Mouse (Mus musculus) neutrophil, adult 5-6 weeks (primary cell): ENCODE measurements around the gene Dchs1. TPM values are rescaled to one million over a fixed set of nuclear protein-coding genes. Genes with fewer than 3 reads are reported as not detected.
A peak's percentile ranks its signal among the peaks of the same experiment; 100 is the strongest.

Source experiments
- ATAC-seq: fragments of 151-379, 151-347 bp; 2 replicates; pipeline ENCODE4 v1.8.0; 2017; ENCODE audit warnings: mild to moderate bottlenecking, moderate TSS enrichment; ENCODE audit not compliant: insufficient number of reproducible peaks, poor library complexity, low FRiP score, severe bottlenecking; ENCODE audit errors: extremely low read depth
- total RNA-seq: library from RNA; stranded (forward); fragments of 200-1000 nt; gene quantifications from 2 replicates; pipeline ENCODE4 v1.2.3, GENCODE M21; 2017

Dchs1 gene
- total RNA-seq, 1 experiment from 2014 or later: not detected

- ATAC-seq: no peak
These were observed 3.7 kb upstream of the Dchs1 start for GRCm38 (mm10) chr7:105791147-105791546.

- no peak for ATAC-seq
These were observed 759 bp downstream of the Dchs1 start for GRCm38 (mm10) chr7:105786506-105787284.

GRCm38 (mm10) chr7:105784556-105784955 lies 2.9 kb downstream of the Dchs1 start:
- ATAC-seq: no peak

DNA sequence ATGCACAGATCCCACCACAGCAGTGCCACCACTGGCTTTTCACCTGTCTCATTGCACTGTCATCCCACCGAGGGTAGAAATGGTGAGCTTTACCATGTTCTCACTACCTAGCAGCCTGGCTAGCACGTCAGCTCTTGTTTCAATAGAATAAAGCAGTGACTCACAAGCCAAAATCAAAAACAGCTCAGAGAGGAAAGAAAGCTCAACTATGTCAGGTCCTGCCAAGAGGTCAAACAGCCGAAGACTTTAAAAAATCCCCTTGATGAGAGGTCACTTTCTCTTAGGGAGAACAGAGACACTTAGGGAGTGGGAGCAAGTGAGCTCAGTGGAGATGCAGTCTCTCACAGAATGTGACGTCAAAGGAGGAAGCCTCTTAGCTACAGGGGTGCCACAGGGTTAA lies 3.6 kb downstream of the Dchs1 start:
- ATAC-seq: no peak

DNA sequence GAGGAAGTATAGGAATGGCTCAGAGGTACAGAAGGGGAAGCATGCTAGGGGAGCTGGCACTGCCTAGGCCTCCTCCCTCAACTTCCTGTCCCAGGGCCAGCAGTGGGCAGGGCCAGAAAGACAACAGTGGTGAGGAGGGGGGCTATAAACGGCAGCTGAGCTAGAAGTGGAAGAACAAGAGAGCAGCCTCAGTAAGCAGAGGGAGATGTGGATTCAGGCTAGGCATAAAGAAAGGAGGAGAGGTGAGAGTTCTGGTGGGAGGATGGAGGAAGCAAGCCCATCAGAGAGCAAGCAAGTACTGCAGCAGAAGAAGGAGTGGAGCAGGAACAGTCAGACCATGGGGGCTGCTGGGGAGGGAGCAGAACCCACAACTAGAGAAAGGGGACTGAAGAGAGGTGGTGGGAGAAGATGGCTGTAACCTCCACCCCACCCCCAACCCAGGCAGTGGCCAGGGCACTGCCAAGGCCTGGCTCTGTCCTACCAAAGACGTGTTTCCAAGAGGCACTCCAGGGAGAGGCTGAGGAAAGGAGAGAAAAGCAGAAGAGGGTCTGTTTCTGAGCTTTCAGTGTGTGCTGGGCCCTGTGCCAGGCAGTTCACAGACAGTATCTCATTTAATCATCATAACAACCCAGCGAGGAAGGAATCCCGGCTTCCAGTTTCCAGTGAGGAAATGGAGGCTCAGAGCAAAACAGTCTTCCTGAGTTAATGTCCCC lies 8.7 kb downstream of the Dchs1 start:
- peak; percentile 63; the same call in 1 of the 2 replicates for ATAC-seq

- peak; percentile 18; the same call in 1 of the 2 replicates for ATAC-seq
These were observed 9.5 kb downstream of the Dchs1 start for GRCm38 (mm10) chr7:105777797-105778552.

- ATAC-seq: no peak
These were observed 10.1 kb downstream of the Dchs1 start for GRCm38 (mm10) chr7:105777316-105777715.

DNA sequence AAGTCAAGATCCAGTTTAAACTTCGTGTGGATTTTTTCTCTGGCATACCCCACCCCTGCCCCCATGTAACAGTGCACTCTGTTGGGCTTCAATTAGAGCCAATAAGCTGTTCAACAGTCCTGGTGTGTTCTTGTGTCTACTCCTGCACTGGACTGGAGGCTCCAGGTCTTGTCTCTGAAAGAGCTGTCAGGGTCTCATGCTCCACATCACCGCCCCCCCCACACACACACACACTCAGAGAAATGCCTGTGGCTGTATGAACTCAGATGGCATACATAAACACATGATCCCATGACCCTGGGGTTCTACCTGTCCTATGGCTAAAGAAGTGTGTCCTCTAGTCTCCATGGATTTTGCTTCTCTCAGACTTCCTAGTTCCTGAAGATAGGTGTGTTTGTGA lies 11.4 kb downstream of the Dchs1 start:
- ATAC-seq: no peak

- ATAC-seq: no peak
These were observed 12.8 kb downstream of the Dchs1 start for GRCm38 (mm10) chr7:105774661-105775060.

GRCm38 (mm10) chr7:105773041-105773440 lies 14.4 kb downstream of the Dchs1 start:
- no peak for ATAC-seq

- no peak for ATAC-seq
These were observed 15.1 kb downstream of the Dchs1 start for GRCm38 (mm10) chr7:105772331-105772730.

GRCm38 (mm10) chr7:105769959-105770358 lies 17.5 kb downstream of the Dchs1 start:
- ATAC-seq: no peak

GRCm38 (mm10) chr7:105767729-105768165 lies 19.7 kb downstream of the Dchs1 start:
- no peak for ATAC-seq

GRCm38 (mm10) chr7:105764331-105764730 lies 23.1 kb downstream of the Dchs1 start:
- no peak for ATAC-seq

DNA sequence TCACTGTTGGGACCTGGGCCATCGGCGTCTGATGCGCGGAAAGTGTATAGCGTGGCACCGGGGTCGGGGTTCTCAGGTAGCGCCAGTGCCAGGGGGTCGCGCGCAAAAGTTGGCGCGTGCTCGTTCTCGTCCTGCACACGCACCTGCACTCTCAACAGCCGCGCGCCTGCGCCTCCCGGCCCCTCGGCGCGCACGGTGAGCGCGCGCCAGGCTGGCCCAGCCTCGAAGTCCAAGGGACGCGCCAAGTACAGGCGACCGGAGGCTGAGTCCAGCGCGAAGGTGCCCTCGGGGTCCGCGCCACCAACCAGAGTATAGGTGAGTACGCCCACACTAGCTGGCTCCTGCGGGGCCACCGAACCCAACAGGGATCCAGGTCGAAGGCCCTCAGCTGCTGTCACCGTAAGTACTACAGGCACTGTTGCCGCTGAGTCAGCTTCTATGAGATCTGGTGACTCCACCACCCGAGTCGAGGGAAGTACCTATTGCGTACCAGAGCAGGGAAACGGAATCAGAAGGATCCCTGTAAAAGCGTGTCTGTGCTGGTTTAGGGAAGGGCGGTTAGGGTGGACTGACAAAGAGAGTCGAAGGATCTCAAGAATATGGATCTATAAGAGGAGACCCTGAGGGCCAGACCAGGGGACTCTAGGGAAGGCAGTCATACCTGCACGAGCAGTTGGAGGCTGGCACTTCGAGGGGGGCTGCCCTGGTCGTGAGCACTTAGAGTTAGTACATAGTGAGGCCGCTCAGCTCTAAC lies 24.8 kb downstream of the Dchs1 start:
- ATAC-seq: no peak

DNA sequence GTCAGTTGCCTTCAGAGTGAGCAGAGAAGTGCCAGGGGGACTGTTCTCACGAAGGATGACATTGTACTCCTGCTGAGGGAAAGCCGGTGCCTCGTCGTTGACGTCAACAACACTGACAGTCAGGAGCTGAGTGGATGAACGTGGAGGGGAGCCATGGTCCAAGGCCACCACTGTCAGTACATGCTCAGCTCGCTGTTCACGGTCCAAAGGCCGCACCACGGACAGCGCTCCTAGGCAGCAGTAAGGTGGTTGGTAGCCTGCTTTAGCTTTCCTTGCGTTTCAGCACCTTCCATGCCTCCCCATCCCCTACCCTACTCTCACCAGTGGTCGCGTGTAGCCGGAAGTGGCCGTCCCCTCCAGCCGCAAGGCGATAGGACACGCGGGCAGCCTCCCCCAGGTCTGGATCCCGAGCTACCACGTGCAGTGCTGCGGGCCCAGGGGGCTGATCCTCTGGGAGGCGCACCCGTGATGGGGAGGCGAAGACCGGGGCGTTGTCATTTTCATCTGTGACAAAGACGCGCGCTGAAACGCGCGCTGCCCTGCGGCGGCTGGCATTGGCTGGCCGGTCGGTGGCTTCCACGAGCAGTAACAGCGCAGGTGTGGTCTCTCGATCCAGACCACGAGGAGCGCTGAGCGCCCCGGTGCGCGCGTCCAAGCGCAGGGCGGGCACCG lies 25.5 kb downstream of the Dchs1 start:
- no peak for ATAC-seq

- ATAC-seq: no peak
These were observed 34.2 kb downstream of the Dchs1 start for GRCm38 (mm10) chr7:105753281-105753680.

GRCm38 (mm10) chr7:105752716-105753115 lies 34.7 kb downstream of the Dchs1 start:
- no peak for ATAC-seq
